Mouse (Mus musculus): ENCODE measurements around the gene 5830411N06Rik. TPM values are rescaled to one million over a fixed set of nuclear protein-coding genes. Genes with fewer than 3 reads are reported as not detected.

Gene 5830411N06Rik
- polyA plus RNA-seq, 1 experiment from 2014 or later, result not detected

DNA sequence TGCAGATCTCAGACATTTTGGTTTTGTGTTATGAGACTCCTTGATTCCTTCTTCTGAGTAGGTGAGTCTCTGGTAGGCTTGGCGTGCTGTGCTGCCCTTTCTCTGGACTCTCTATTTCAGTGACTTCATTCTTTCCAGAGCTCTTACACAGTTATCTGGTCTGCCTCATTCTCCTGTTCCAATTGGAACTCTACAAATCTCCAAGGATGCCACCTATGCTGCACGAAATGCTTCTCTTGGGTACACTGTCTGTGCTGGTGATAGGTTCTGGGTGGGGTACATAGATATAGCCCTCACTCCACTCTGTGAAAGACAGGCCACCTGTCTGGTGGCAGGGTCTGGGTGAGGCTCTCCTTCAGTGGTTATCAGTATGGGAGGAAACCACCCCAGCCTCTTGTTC lies 29.1 kb upstream of the 5830411N06Rik start, which contains the start of gene Cd163l1:
Gene Cd163l1, plus strand, starts transcription at position 301 of the 400 bp plus-strand sequence.
- TF ChIP-seq EP300 (IDR thresholded peaks at IDR 0.05) (no peak), CTCF (IDR thresholded peaks at IDR 0.05) (no peak)
- no peak within 1 kb of the TSS for H3K9ac ChIP-seq (replicated peaks; ENCODE audit: low read depth)
- 77% methylated on average over 2 of the region's 2 CpGs for whole genome bisulfite sequencing
- no peak within 1 kb of the TSS for H3K4me2 ChIP-seq (replicated peaks; ENCODE audit: low read depth, low read length)
- H3K27me3 ChIP-seq (replicated peaks; ENCODE audit: insufficient read depth, low read length), result no peaks in the 10 kb centered on the region
- H3K4me3 ChIP-seq (ENCODE audit: low read depth, low read length), result no peak within 1 kb of the TSS
- no peaks in the 10 kb centered on the region for H3K36me3 ChIP-seq (ENCODE audit: insufficient read depth, low read length)
- ATAC-seq (no peak), DNase-seq (ENCODE audit: low spot score) (no peak)
- H3K4me1 ChIP-seq (ENCODE audit: insufficient read depth, low read depth, low read length), result no peaks in the 10 kb centered on the region
- H3K9me3 ChIP-seq (ENCODE audit: low read length), result no peaks in the 10 kb centered on the region
- H3K27ac ChIP-seq (ENCODE audit: low read length), result no peak within 1 kb of the TSS

DNA sequence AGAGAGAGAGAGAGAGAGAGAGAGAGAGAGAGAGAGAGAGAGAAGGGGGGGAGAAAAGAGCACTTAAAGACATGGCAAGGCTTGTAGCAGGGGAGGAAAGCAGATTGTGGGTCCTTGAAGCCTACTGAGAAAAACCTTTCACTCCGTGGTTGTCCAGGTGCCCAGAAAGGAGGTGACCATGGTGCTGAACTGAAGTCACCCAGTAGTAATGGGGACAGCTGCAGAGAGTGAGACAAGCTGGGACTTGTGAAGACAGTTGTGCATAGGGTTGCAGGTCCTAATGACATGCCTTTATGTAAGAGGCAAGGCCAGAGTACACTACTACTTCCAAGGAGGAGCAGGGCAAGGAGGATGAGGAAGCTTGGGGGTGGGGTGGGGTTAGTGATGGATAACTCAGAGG lies 27.8 kb upstream of the 5830411N06Rik start:
- no peaks in the 10 kb centered on the region for H3K9me3 ChIP-seq (ENCODE audit: low read length)
- no peak for ATAC-seq
- DNase-seq (ENCODE audit: low spot score), result no peak
- H3K27ac ChIP-seq (ENCODE audit: low read length), result no peak overlapping the region
- no peaks in the 10 kb centered on the region for H3K36me3 ChIP-seq (ENCODE audit: insufficient read depth, low read length)
- no peaks in the 10 kb centered on the region for H3K4me1 ChIP-seq (ENCODE audit: insufficient read depth, low read depth, low read length)
- no peak for TF ChIP-seq CTCF (IDR thresholded peaks at IDR 0.05)
- TF ChIP-seq EP300 (IDR thresholded peaks at IDR 0.05), result no peak
- no peak overlapping the region for H3K9ac ChIP-seq (replicated peaks; ENCODE audit: low read depth)
- WGBS, result 7% methylated on average over 1 of the region's 1 CpGs
- no peaks in the 10 kb centered on the region for H3K27me3 ChIP-seq (replicated peaks; ENCODE audit: insufficient read depth, low read length)
- H3K4me3 ChIP-seq (ENCODE audit: low read depth, low read length), result no peak overlapping the region
- no peak overlapping the region for H3K4me2 ChIP-seq (replicated peaks; ENCODE audit: low read depth, low read length)

- H3K4me3 ChIP-seq (ENCODE audit: low read depth, low read length), result no peak overlapping the region
- ATAC-seq (no peak), DNase-seq (ENCODE audit: low spot score) (no peak)
- no peaks in the 10 kb centered on the region for H3K27me3 ChIP-seq (replicated peaks; ENCODE audit: insufficient read depth, low read length)
- no peak overlapping the region for H3K9ac ChIP-seq (replicated peaks; ENCODE audit: low read depth)
- WGBS, result 72% methylated on average over 4 of the region's 4 CpGs
- H3K36me3 ChIP-seq (ENCODE audit: insufficient read depth, low read length), result no peaks in the 10 kb centered on the region
- H3K9me3 ChIP-seq (ENCODE audit: low read length), result no peaks in the 10 kb centered on the region
- no peak for TF ChIP-seq CTCF (IDR thresholded peaks at IDR 0.05)
- TF ChIP-seq EP300 (IDR thresholded peaks at IDR 0.05), result no peak
- no peak overlapping the region for H3K4me2 ChIP-seq (replicated peaks; ENCODE audit: low read depth, low read length)
- no peak overlapping the region for H3K27ac ChIP-seq (ENCODE audit: low read length)
- H3K4me1 ChIP-seq (ENCODE audit: insufficient read depth, low read depth, low read length), result no peaks in the 10 kb centered on the region
Measured at GRCm38 (mm10) chr7:140220375-140220774, 26.7 kb upstream of the 5830411N06Rik start.

DNA sequence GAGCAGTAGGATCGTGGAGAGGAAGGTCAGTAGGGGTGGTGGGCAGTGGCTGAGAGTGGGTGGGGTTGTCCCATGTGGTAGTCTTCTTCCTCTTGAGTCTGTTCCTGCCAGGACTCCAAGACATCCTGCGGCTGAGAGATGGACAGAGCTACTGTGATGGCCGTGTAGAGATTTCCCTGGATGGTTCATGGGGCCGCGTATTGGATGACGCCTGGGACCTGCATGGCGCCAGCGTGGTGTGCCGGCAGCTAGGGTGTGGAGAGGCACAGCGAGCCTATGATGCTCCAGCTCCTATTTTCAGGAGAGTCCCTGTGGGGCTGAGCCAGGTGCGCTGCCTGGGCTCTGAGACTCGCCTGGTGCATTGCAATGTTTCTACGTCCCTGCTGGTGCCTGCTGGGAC lies 22.9 kb upstream of the 5830411N06Rik start:
- Histone ChIP-seq H3K9ac (replicated peaks; ENCODE audit: low read depth) (no peak overlapping the region), H3K36me3 (ENCODE audit: insufficient read depth, low read length) (no peaks in the 10 kb centered on the region), H3K9me3 (ENCODE audit: low read length) (no peaks in the 10 kb centered on the region), H3K4me1 (ENCODE audit: insufficient read depth, low read depth, low read length) (no peaks in the 10 kb centered on the region), H3K4me3 (ENCODE audit: low read depth, low read length) (no peak overlapping the region), H3K27ac (ENCODE audit: low read length) (no peak overlapping the region), H3K4me2 (replicated peaks; ENCODE audit: low read depth, low read length) (no peak overlapping the region), H3K27me3 (replicated peaks; ENCODE audit: insufficient read depth, low read length) (no peaks in the 10 kb centered on the region)
- DNase-seq (ENCODE audit: low spot score) (no peak), ATAC-seq (no peak)
- no peak for TF ChIP-seq EP300 (IDR thresholded peaks at IDR 0.05)
- 77% methylated on average over 13 of the region's 13 CpGs for WGBS

- H3K4me3 ChIP-seq (ENCODE audit: low read depth, low read length), result no peak overlapping the region
- H3K9me3 ChIP-seq (ENCODE audit: low read length), result no peaks in the 10 kb centered on the region
- H3K27me3 ChIP-seq (replicated peaks; ENCODE audit: insufficient read depth, low read length), result no peaks in the 10 kb centered on the region
- TF ChIP-seq EP300 (IDR thresholded peaks at IDR 0.05) (no peak), CTCF (IDR thresholded peaks at IDR 0.05) (no peak)
- H3K36me3 ChIP-seq (ENCODE audit: insufficient read depth, low read length), result no peaks in the 10 kb centered on the region
- 82% methylated on average over 13 of the region's 13 CpGs for WGBS
- H3K9ac ChIP-seq (replicated peaks; ENCODE audit: low read depth), result no peak overlapping the region
- no peak overlapping the region for H3K4me2 ChIP-seq (replicated peaks; ENCODE audit: low read depth, low read length)
- DNase-seq (ENCODE audit: low spot score) (no peak), ATAC-seq (no peak)
- no peaks in the 10 kb centered on the region for H3K4me1 ChIP-seq (ENCODE audit: insufficient read depth, low read depth, low read length)
- H3K27ac ChIP-seq (ENCODE audit: low read length), result no peak overlapping the region
Measured at GRCm38 (mm10) chr7:140228476-140228875, 18.6 kb upstream of the 5830411N06Rik start.

- Histone ChIP-seq H3K27ac (ENCODE audit: low read length) (no peak overlapping the region), H3K27me3 (replicated peaks; ENCODE audit: insufficient read depth, low read length) (no peaks in the 10 kb centered on the region), H3K4me3 (ENCODE audit: low read depth, low read length) (no peak overlapping the region), H3K9me3 (ENCODE audit: low read length) (no peaks in the 10 kb centered on the region), H3K4me1 (ENCODE audit: insufficient read depth, low read depth, low read length) (no peaks in the 10 kb centered on the region), H3K9ac (replicated peaks; ENCODE audit: low read depth) (no peak overlapping the region), H3K4me2 (replicated peaks; ENCODE audit: low read depth, low read length) (no peak overlapping the region), H3K36me3 (ENCODE audit: insufficient read depth, low read length) (no peaks in the 10 kb centered on the region)
- no peak for DNase-seq (ENCODE audit: low spot score)
- TF ChIP-seq EP300 (IDR thresholded peaks at IDR 0.05) (no peak), CTCF (IDR thresholded peaks at IDR 0.05) (no peak)
- no peak for ATAC-seq
- WGBS, result 72% methylated on average over 2 of the region's 2 CpGs
Measured at GRCm38 (mm10) chr7:140231026-140231425, 16.1 kb upstream of the 5830411N06Rik start.

- no peak overlapping the region for H3K4me3 ChIP-seq (ENCODE audit: low read depth, low read length)
Measured at GRCm38 (mm10) chr7:140233696-140234095, 13.4 kb upstream of the 5830411N06Rik start.

More at GRCm38 (mm10) chr7:140233696-140234095, 13.4 kb upstream of the 5830411N06Rik start:
- 92% methylated on average over 3 of the region's 3 CpGs for WGBS
- Histone ChIP-seq H3K9me3 (ENCODE audit: low read length) (no peaks in the 10 kb centered on the region), H3K4me1 (ENCODE audit: insufficient read depth, low read depth, low read length) (no peaks in the 10 kb centered on the region), H3K27ac (ENCODE audit: low read length) (no peak overlapping the region), H3K27me3 (replicated peaks; ENCODE audit: insufficient read depth, low read length) (no peaks in the 10 kb centered on the region), H3K4me2 (replicated peaks; ENCODE audit: low read depth, low read length) (no peak overlapping the region), H3K9ac (replicated peaks; ENCODE audit: low read depth) (no peak overlapping the region), H3K36me3 (ENCODE audit: insufficient read depth, low read length) (no peaks in the 10 kb centered on the region)
- no peak for ATAC-seq
- no peak for DNase-seq (ENCODE audit: low spot score)
- TF ChIP-seq CTCF (IDR thresholded peaks at IDR 0.05), result no peak
- TF ChIP-seq EP300 (IDR thresholded peaks at IDR 0.05), result no peak
